Mouse (Mus musculus): ENCODE results near the gene Gm11127. TPM values are rescaled to one million over a fixed set of nuclear protein-coding genes. Genes with fewer than 3 reads are reported as not detected.
A peak's percentile ranks its signal among the peaks of the same experiment; 100 is the strongest.
"Not testable (repeated sequence)": the region's sequence is repeated elsewhere in the genome, so short reads cannot be mapped to it uniquely, and the experiment has no call there.

Gm11127 gene
- polyA plus RNA-seq, 1 experiment from 2014 or later = not detected

- Histone ChIP-seq H3K27me3 (ENCODE audit: control insufficient read depth, insufficient read depth, low read length) (peaks cover 20% of the 10 kb centered on the region), H3K4me2 (ENCODE audit: low read depth, severe bottlenecking) (peak overlapping the region; percentile 74; the same call in 1 of the 2 replicates), H3K4me3 (ENCODE audit: low read depth, low read length) (peak overlapping the region; percentile 38; the same call in 1 of the 2 replicates)
- H3K9me3 ChIP-seq (ENCODE audit: control insufficient read depth, low read length); H3K27ac ChIP-seq (replicated peaks; ENCODE audit: low read depth, low read length); H3K4me1 ChIP-seq (ENCODE audit: control insufficient read depth, insufficient read depth, low read length); H3K9ac ChIP-seq (ENCODE audit: low read length); DNase-seq (ENCODE audit: low spot score); ATAC-seq (ENCODE audit: insufficient number of reproducible peaks, low FRiP score, low TSS enrichment, low read depth); H3K36me3 ChIP-seq (ENCODE audit: control insufficient read depth, insufficient read depth, low read length): not testable (repeated sequence)
- WGBS = 54% methylated on average over 3 of the region's 6 CpGs
Observed at GRCm38 (mm10) chr17:36082519-36083232, 24.5 kb upstream of the Gm11127 start.

GRCm38 (mm10) chr17:36081901-36082300, 23.7 kb upstream of the Gm11127 start:
- H3K27ac ChIP-seq (replicated peaks; ENCODE audit: low read depth, low read length); H3K36me3 ChIP-seq (ENCODE audit: control insufficient read depth, insufficient read depth, low read length); H3K9ac ChIP-seq (ENCODE audit: low read length); H3K4me3 ChIP-seq (ENCODE audit: low read depth, low read length); H3K4me1 ChIP-seq (ENCODE audit: control insufficient read depth, insufficient read depth, low read length); H3K4me2 ChIP-seq (ENCODE audit: low read depth, severe bottlenecking); ATAC-seq (ENCODE audit: insufficient number of reproducible peaks, low FRiP score, low TSS enrichment, low read depth); H3K9me3 ChIP-seq (ENCODE audit: control insufficient read depth, low read length); DNase-seq (ENCODE audit: low spot score): not testable (repeated sequence)
- H3K27me3 ChIP-seq (ENCODE audit: control insufficient read depth, insufficient read depth, low read length) = peaks cover 20% of the 10 kb centered on the region

- Histone ChIP-seq H3K36me3 (ENCODE audit: control insufficient read depth, insufficient read depth, low read length) (no peaks in the 10 kb centered on the region), H3K9me3 (ENCODE audit: control insufficient read depth, low read length) (no peaks in the 10 kb centered on the region), H3K27me3 (ENCODE audit: control insufficient read depth, insufficient read depth, low read length) (no peaks in the 10 kb centered on the region), H3K4me2 (ENCODE audit: low read depth, severe bottlenecking) (no peak overlapping the region), H3K27ac (replicated peaks; ENCODE audit: low read depth, low read length) (no peak overlapping the region), H3K9ac (ENCODE audit: low read length) (no peak overlapping the region), H3K4me3 (ENCODE audit: low read depth, low read length) (no peak overlapping the region), H3K4me1 (ENCODE audit: control insufficient read depth, insufficient read depth, low read length) (no peaks in the 10 kb centered on the region)
- peak; percentile 78 for DNase-seq (ENCODE audit: low spot score)
- ATAC-seq (ENCODE audit: insufficient number of reproducible peaks, low FRiP score, low TSS enrichment, low read depth) = no peak
- 40% methylated on average over 2 of the region's 2 CpGs for WGBS
Observed at GRCm38 (mm10) chr17:36060829-36061228, 2.7 kb upstream of the Gm11127 start.

GRCm38 (mm10) chr17:36057927-36058326, 244 bp downstream of the Gm11127 start:
- not testable (repeated sequence) for H3K9ac ChIP-seq (ENCODE audit: low read length); H3K27me3 ChIP-seq (ENCODE audit: control insufficient read depth, insufficient read depth, low read length); H3K9me3 ChIP-seq (ENCODE audit: control insufficient read depth, low read length); H3K36me3 ChIP-seq (ENCODE audit: control insufficient read depth, insufficient read depth, low read length); DNase-seq (ENCODE audit: low spot score); H3K4me2 ChIP-seq (ENCODE audit: low read depth, severe bottlenecking); H3K4me3 ChIP-seq (ENCODE audit: low read depth, low read length); H3K4me1 ChIP-seq (ENCODE audit: control insufficient read depth, insufficient read depth, low read length); H3K27ac ChIP-seq (replicated peaks; ENCODE audit: low read depth, low read length)
- 91% methylated on average over 23 of the region's 25 CpGs for WGBS
- ATAC-seq (ENCODE audit: insufficient number of reproducible peaks, low FRiP score, low TSS enrichment, low read depth) = peak; percentile 51; the same call in 1 of the 2 replicates

GRCm38 (mm10) chr17:36043286-36043685, 14.9 kb downstream of the Gm11127 start:
- Histone ChIP-seq H3K36me3 (ENCODE audit: control insufficient read depth, insufficient read depth, low read length) (no peaks in the 10 kb centered on the region), H3K27me3 (ENCODE audit: control insufficient read depth, insufficient read depth, low read length) (no peaks in the 10 kb centered on the region), H3K4me1 (ENCODE audit: control insufficient read depth, insufficient read depth, low read length) (peaks cover 2% of the 10 kb centered on the region; the same call in 1 of the 2 replicates), H3K4me2 (ENCODE audit: low read depth, severe bottlenecking) (peak overlapping the region; percentile 58), H3K27ac (replicated peaks; ENCODE audit: low read depth, low read length) (no peak overlapping the region), H3K9me3 (ENCODE audit: control insufficient read depth, low read length) (no peaks in the 10 kb centered on the region), H3K9ac (ENCODE audit: low read length) (no peak overlapping the region), H3K4me3 (ENCODE audit: low read depth, low read length) (no peak overlapping the region)
- DNase-seq (ENCODE audit: low spot score) = no peak
- ATAC-seq (ENCODE audit: insufficient number of reproducible peaks, low FRiP score, low TSS enrichment, low read depth) = no peak
- 86% methylated on average over 3 of the region's 3 CpGs for WGBS

- H3K27ac ChIP-seq (replicated peaks; ENCODE audit: low read depth, low read length); H3K4me1 ChIP-seq (ENCODE audit: control insufficient read depth, insufficient read depth, low read length); H3K27me3 ChIP-seq (ENCODE audit: control insufficient read depth, insufficient read depth, low read length); H3K36me3 ChIP-seq (ENCODE audit: control insufficient read depth, insufficient read depth, low read length); H3K9me3 ChIP-seq (ENCODE audit: control insufficient read depth, low read length): not testable (repeated sequence)
- ATAC-seq (ENCODE audit: insufficient number of reproducible peaks, low FRiP score, low TSS enrichment, low read depth) = peak; percentile 94
- 1% methylated on average over 12 of the region's 12 CpGs for WGBS
- DNase-seq (ENCODE audit: low spot score) = peak; percentile 68
- Histone ChIP-seq H3K4me2 (ENCODE audit: low read depth, severe bottlenecking) (peak within 1 kb of the TSS; percentile 58), H3K9ac (ENCODE audit: low read length) (0 out of 2 replicates have a peak within 1 kb of the TSS, but pooled peaks have one; percentile 8), H3K4me3 (ENCODE audit: low read depth, low read length) (peak within 1 kb of the TSS; percentile 25)
Observed at GRCm38 (mm10) chr17:36042610-36043169, 15.5 kb downstream of the Gm11127 start, which contains the start of the genes H2-T22 and Gm6034. H2-T22 (minus strand) TSS chr17:36042747. Gm6034 (plus strand) TSS chr17:36042961.

GRCm38 (mm10) chr17:36042055-36042454, 16.1 kb downstream of the Gm11127 start:
- DNase-seq (ENCODE audit: low spot score) = not testable (repeated sequence)

GRCm38 (mm10) chr17:36040604-36041003, 17.6 kb downstream of the Gm11127 start:
- not testable (repeated sequence) for ATAC-seq (ENCODE audit: insufficient number of reproducible peaks, low FRiP score, low TSS enrichment, low read depth); H3K36me3 ChIP-seq (ENCODE audit: control insufficient read depth, insufficient read depth, low read length); H3K9me3 ChIP-seq (ENCODE audit: control insufficient read depth, low read length); H3K27ac ChIP-seq (replicated peaks; ENCODE audit: low read depth, low read length); H3K27me3 ChIP-seq (ENCODE audit: control insufficient read depth, insufficient read depth, low read length); H3K4me1 ChIP-seq (ENCODE audit: control insufficient read depth, insufficient read depth, low read length); H3K9ac ChIP-seq (ENCODE audit: low read length); DNase-seq (ENCODE audit: low spot score); H3K4me3 ChIP-seq (ENCODE audit: low read depth, low read length); H3K4me2 ChIP-seq (ENCODE audit: low read depth, severe bottlenecking)
- WGBS = 86% methylated on average over 2 of the region's 2 CpGs

More at GRCm38 (mm10) chr17:36042055-36042454, 16.1 kb downstream of the Gm11127 start:
- not testable (repeated sequence) for H3K4me1 ChIP-seq (ENCODE audit: control insufficient read depth, insufficient read depth, low read length); H3K27me3 ChIP-seq (ENCODE audit: control insufficient read depth, insufficient read depth, low read length); H3K9ac ChIP-seq (ENCODE audit: low read length); H3K9me3 ChIP-seq (ENCODE audit: control insufficient read depth, low read length); H3K36me3 ChIP-seq (ENCODE audit: control insufficient read depth, insufficient read depth, low read length); H3K27ac ChIP-seq (replicated peaks; ENCODE audit: low read depth, low read length)
- 2% methylated on average over 18 of the region's 19 CpGs for WGBS
- peak overlapping the region; percentile 58 for H3K4me2 ChIP-seq (ENCODE audit: low read depth, severe bottlenecking)
- H3K4me3 ChIP-seq (ENCODE audit: low read depth, low read length) = peak overlapping the region; percentile 25
- ATAC-seq (ENCODE audit: insufficient number of reproducible peaks, low FRiP score, low TSS enrichment, low read depth) = peak; percentile 69

Data from limb, embryonic 11.5 days (tissue).